Mouse (Mus musculus): ENCODE data around the gene Car7. TPM values are rescaled to one million over a fixed set of nuclear protein-coding genes. Genes with fewer than 3 reads are reported as not detected.

Car7 gene
- polyA plus RNA-seq, 1 experiment: 0.90 TPM

DNA sequence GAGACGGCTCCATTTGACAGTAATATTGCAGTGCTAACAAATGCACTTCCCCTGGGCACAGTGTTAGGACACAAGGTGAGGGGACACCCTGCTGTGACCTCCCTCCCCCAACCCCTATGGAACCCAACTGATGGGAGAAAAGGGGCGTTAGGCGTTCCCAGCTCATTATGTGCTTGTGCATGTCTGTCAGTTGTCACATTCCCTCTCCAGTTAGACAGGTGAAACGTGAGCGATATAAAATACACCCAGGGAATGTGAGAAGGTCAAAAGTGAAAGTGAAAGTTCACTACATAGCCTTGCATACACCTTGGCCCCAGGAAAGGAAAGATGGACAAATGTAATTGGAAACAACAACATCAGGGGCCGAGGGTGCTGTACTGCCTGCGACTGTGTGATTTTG, 889 bp downstream of the Car7 start:
- H3K27ac ChIP-seq (ENCODE audit: control insufficient read depth, insufficient read depth, low read depth, low read length, poor library complexity): no peak overlapping the region
- TF ChIP-seq CTCF (IDR thresholded peaks at IDR 0.05; ENCODE audit: control insufficient read depth, insufficient read depth, low read length) (no peak), POLR2A (IDR thresholded peaks at IDR 0.05; ENCODE audit: borderline replicate concordance, control insufficient read depth, low read depth, low read length) (no peak)
- WGBS: 5% methylated on average over 7 of the region's 7 CpGs
- H3K4me1 ChIP-seq (ENCODE audit: control insufficient read depth, insufficient read depth, low read length): no peaks in the 10 kb centered on the region; the same call in 1 of the 2 replicates
- H3K4me3 ChIP-seq (replicated peaks; ENCODE audit: control insufficient read depth, low read depth, low read length): peak overlapping the region; percentile 79

DNA sequence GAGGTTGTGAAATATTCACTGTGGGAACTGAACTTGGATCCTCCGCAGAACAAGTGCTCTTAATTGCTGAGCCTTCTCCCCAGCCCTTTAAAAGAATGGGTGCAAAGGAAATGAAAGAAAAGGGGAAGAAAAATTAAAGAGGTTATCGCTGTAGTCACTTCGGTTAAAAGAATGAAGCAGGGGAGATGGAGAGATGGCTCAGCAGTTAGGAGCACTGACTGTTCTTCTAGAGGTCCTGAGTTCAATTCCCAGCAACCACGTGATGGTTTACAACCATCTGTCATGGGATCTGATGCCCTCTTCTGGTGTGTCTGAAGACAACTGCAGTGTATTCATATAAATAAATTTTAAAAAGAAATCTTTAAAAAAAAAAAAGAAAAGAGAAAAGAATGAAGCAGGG, 1.5 kb downstream of the Car7 start:
- TF ChIP-seq POLR2A (IDR thresholded peaks at IDR 0.05; ENCODE audit: borderline replicate concordance, control insufficient read depth, low read depth, low read length): no peak
- TF ChIP-seq CTCF (IDR thresholded peaks at IDR 0.05; ENCODE audit: control insufficient read depth, insufficient read depth, low read length): no peak
- Histone ChIP-seq H3K4me1 (ENCODE audit: control insufficient read depth, insufficient read depth, low read length) (no peaks in the 10 kb centered on the region; the same call in 1 of the 2 replicates), H3K4me3 (replicated peaks; ENCODE audit: control insufficient read depth, low read depth, low read length) (peak overlapping the region; percentile 79), H3K27ac (ENCODE audit: control insufficient read depth, insufficient read depth, low read depth, low read length, poor library complexity) (no peak overlapping the region)
- WGBS: 35% methylated on average over 4 of the region's 4 CpGs

DNA sequence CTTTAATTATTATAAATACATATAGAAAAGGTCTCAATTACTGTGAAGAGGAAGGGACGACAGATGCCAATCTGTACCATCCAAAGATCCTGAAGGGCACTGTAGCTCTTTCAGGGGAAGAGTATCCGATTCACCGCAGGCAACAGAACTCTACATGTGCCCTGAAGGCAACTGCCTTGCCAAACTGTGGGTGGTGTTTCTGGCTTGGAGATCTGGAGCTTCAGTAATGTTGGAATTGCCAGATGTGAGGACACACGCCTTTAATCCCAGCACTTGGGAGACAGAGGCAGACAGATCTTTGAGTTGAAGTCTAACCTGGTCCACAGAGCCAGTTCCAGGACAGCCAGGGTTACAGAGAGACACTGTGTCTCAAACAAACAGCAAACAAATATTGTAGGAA, 4.4 kb downstream of the Car7 start:
- Histone ChIP-seq H3K27ac (ENCODE audit: control insufficient read depth, insufficient read depth, low read depth, low read length, poor library complexity) (no peak overlapping the region), H3K4me3 (replicated peaks; ENCODE audit: control insufficient read depth, low read depth, low read length) (no peak overlapping the region), H3K4me1 (ENCODE audit: control insufficient read depth, insufficient read depth, low read length) (no peaks in the 10 kb centered on the region; the same call in 1 of the 2 replicates)
- WGBS: 80% methylated on average over 4 of the region's 4 CpGs
- TF ChIP-seq POLR2A (IDR thresholded peaks at IDR 0.05; ENCODE audit: borderline replicate concordance, control insufficient read depth, low read depth, low read length) (no peak), CTCF (IDR thresholded peaks at IDR 0.05; ENCODE audit: control insufficient read depth, insufficient read depth, low read length) (no peak)

DNA sequence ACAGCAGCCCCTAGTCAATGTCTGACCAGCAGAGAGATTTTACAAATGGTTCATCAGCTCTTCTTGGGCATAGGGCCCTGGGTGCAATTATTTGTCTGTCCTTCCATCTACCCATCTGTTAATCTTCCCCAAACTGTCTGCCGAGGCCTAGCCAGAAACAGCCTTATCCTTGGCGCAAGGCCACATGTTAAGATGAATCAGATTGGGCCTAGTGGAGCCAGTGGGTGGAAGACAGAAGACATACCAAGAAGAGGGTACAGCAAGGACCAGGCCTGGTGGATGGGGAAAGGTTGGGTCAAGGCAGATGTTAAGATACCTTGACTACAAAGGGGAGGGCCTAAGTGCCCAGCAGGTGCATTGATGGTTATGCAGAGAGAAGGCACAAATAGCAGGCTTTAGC, 5.1 kb downstream of the Car7 start:
- no peaks in the 10 kb centered on the region; the same call in 1 of the 2 replicates for H3K4me1 ChIP-seq (ENCODE audit: control insufficient read depth, insufficient read depth, low read length)
- no peak overlapping the region for H3K27ac ChIP-seq (ENCODE audit: control insufficient read depth, insufficient read depth, low read depth, low read length, poor library complexity)
- WGBS: 67% methylated on average over 2 of the region's 2 CpGs
- TF ChIP-seq POLR2A (IDR thresholded peaks at IDR 0.05; ENCODE audit: borderline replicate concordance, control insufficient read depth, low read depth, low read length) (no peak), CTCF (IDR thresholded peaks at IDR 0.05; ENCODE audit: control insufficient read depth, insufficient read depth, low read length) (no peak)
- H3K4me3 ChIP-seq (replicated peaks; ENCODE audit: control insufficient read depth, low read depth, low read length): no peak overlapping the region

DNA sequence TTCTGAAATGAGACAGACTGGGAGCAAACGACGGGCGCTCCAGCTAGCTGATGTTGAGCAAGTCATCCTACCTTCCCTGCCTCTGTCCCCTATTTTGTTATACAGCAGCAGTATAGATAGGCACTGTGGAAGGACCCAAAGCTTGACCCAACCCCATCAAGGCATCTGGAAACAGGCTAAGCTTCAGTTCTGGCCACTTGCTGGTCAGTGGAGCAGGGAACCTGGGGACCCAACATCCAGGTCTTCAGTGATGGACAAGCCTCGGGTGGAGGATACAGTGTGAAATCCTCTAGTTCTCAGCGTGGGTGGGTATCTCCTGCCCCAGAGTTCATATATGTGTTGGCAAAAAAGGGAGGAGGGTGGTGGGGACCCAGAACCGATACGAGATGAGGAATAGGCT, 5.7 kb downstream of the Car7 start:
- Histone ChIP-seq H3K4me1 (ENCODE audit: control insufficient read depth, insufficient read depth, low read length) (no peaks in the 10 kb centered on the region; the same call in 1 of the 2 replicates), H3K4me3 (replicated peaks; ENCODE audit: control insufficient read depth, low read depth, low read length) (no peak overlapping the region), H3K27ac (ENCODE audit: control insufficient read depth, insufficient read depth, low read depth, low read length, poor library complexity) (no peak overlapping the region)
- 50% methylated on average over 7 of the region's 7 CpGs for WGBS
- TF ChIP-seq POLR2A (IDR thresholded peaks at IDR 0.05; ENCODE audit: borderline replicate concordance, control insufficient read depth, low read depth, low read length) (no peak), CTCF (IDR thresholded peaks at IDR 0.05; ENCODE audit: control insufficient read depth, insufficient read depth, low read length) (no peak)

DNA sequence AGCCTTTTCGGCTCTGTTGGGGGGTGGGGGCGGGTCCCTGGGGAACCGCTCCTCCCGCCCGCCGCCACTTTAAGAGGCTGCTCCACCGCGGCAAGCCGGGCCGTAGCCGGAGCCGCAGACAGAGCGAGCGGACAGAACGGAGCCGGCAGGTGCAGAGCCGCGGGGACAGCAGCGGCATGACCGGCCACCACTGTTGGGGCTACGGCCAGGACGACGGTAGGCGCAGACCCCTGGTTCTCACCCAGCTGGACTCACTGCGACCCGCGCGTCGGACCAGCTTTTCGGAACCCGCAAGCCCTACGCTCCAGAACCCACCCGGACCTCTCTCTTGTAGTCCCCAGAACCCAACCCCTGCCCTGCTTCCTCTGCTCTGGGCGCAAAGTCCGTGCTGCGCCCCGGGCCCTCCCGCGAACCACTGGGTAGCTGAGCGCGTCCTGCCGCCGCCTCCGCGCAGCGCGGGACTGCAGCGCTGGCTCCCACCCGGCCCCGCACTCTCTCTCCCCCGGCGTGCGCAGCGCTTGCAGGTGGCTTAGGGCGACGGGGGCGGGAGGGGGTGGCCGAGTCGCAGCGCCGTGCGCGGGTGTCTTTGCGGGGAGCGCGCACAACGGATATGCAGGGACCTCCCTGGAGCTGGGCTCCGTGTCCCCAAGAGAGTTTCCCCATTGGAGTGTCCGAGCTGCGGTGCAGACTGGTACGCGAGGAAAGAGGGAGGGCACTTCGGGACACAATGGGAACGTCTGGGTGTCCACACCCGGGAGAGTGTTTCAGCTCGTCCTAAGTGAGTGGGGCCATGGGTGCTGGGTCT, 6.4 kb downstream of the Car7 start:
- no peak for TF ChIP-seq CTCF (IDR thresholded peaks at IDR 0.05; ENCODE audit: control insufficient read depth, insufficient read depth, low read length)
- TF ChIP-seq POLR2A (IDR thresholded peaks at IDR 0.05; ENCODE audit: borderline replicate concordance, control insufficient read depth, low read depth, low read length): no peak
- no peak overlapping the region for H3K4me3 ChIP-seq (replicated peaks; ENCODE audit: control insufficient read depth, low read depth, low read length)
- H3K27ac ChIP-seq (ENCODE audit: control insufficient read depth, insufficient read depth, low read depth, low read length, poor library complexity): no peak overlapping the region
- WGBS: 1% methylated on average over 76 of the region's 76 CpGs
- no peaks in the 10 kb centered on the region for H3K4me1 ChIP-seq (ENCODE audit: control insufficient read depth, insufficient read depth, low read length)

DNA sequence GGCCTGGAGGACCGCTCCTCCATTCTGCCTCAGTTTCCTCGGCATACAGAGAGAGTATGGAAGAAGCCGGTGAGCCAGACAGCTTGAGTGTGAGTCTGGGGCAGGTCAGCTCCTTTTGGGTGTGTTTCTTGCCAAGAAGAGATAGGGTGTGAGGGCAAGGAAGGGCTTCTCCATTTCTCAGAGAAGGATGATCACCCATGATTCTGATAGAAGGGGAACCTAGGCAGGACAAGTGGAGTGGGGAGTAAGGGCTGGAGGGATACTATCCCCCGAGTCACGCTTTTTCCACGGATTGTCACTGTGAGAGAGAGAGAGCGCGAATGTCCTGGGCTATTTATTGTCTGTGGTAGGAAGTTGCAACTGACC, 7.0 kb downstream of the Car7 start:
- TF ChIP-seq POLR2A (IDR thresholded peaks at IDR 0.05; ENCODE audit: borderline replicate concordance, control insufficient read depth, low read depth, low read length) (no peak), CTCF (IDR thresholded peaks at IDR 0.05; ENCODE audit: control insufficient read depth, insufficient read depth, low read length) (no peak)
- Histone ChIP-seq H3K4me3 (replicated peaks; ENCODE audit: control insufficient read depth, low read depth, low read length) (no peak overlapping the region), H3K27ac (ENCODE audit: control insufficient read depth, insufficient read depth, low read depth, low read length, poor library complexity) (no peak overlapping the region), H3K4me1 (ENCODE audit: control insufficient read depth, insufficient read depth, low read length) (no peaks in the 10 kb centered on the region)
- WGBS: 9% methylated on average over 8 of the region's 8 CpGs

DNA sequence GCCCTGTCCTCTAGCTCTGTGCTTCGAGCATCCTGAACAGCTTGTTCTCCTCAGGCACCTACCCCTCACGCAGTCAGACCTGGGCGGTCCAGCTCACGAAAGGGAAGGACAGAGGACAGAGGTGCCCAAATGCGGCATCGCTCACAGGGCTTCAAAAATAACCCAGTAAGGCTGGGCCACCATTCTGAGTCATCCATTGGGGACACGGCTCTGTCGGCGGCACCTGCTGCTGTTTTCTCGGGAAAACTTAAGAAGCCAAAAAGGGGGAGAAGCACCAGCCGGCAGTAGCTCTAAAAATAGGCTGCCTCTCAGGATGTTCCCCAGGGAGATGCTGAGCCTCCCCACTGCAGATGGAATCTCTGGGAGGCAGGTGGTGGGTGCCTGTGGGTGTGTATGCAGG, 7.7 kb downstream of the Car7 start:
- H3K4me1 ChIP-seq (ENCODE audit: control insufficient read depth, insufficient read depth, low read length): no peaks in the 10 kb centered on the region
- 25% methylated on average over 11 of the region's 11 CpGs for WGBS
- no peak overlapping the region for H3K4me3 ChIP-seq (replicated peaks; ENCODE audit: control insufficient read depth, low read depth, low read length)
- H3K27ac ChIP-seq (ENCODE audit: control insufficient read depth, insufficient read depth, low read depth, low read length, poor library complexity): no peak overlapping the region
- no peak for TF ChIP-seq CTCF (IDR thresholded peaks at IDR 0.05; ENCODE audit: control insufficient read depth, insufficient read depth, low read length)
- TF ChIP-seq POLR2A (IDR thresholded peaks at IDR 0.05; ENCODE audit: borderline replicate concordance, control insufficient read depth, low read depth, low read length): no peak
